Mouse (Mus musculus): ENCODE data around the gene Catsper3.

Catsper3 gene

GRCm38 (mm10) chr13:55826796-55827678 lies 42.7 kb downstream of the Catsper3 start:
- no peak for DNase-seq

GRCm38 (mm10) chr13:55827679-55828140 lies 43.3 kb downstream of the Catsper3 start:
- no peak for DNase-seq

GRCm38 (mm10) chr13:55828141-55829017 lies 44.0 kb downstream of the Catsper3 start:
- DNase-seq, result no peak

- no peak for DNase-seq
Observed at GRCm38 (mm10) chr13:55829018-55829655, 44.8 kb downstream of the Catsper3 start.

DNA sequence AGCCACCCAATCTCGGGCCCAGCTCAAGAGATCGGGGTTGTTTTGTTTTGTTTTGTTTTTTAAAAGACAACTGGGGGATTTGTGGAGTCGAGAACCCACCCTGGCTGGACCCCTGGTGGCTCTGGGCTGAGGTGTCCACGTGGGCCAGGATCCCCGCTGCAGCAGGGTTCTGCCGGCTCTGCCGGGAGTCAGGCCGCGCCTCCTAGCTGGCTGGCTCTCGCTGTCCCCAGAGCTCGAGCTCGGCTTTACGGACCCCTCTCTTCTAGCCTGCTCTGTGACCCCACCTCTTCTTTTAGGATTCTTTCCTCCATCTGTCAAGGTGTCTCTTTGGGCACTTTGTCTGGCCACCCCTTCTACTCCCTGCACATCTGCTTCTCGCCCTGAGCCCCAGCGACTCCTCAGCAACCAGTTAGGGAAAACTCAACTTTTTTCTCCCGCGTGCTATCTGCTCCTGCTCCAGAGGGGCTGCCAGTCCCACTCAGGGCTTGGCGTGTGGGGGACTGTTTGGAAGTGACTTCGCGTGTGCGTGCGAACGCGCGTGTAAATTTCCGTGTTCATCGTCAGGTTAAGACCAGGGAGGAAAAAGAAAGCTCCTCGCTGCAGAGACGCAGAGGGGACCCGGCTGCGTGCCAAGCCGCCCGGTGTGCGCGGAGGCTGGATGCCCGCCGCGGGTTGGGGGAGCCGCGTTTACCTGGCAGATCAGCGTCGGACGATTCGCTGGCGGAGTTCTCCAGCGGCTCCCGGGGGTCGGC lies 45.9 kb downstream of the Catsper3 start:
- DNase-seq, result no peak

- DNase-seq, result no peak
Observed at GRCm38 (mm10) chr13:55830833-55831721, 46.7 kb downstream of the Catsper3 start.

DNA sequence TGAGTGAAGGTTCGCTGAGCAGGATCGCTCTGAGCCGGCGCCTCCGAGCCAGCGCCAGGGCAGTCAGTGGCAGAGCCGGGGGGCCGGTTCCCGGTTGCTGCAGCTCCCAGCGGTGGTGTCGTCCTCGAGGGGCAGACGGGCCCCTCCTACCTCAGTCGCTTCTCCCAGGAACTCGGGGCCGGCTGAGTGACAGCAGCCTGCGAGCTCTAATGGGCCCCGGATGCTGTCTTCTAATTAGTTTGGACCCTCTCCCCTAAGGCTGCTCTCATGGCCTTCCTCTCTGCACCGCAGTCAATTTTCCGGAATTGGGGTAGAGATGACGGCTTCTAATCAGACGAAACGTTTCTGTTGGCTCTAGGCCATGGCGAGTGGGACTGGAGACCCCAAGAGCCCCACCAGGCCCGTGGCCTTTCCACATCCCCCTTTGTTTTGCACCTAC lies 47.4 kb downstream of the Catsper3 start:
- DNase-seq, result no peak

- no peak for DNase-seq
Observed at GRCm38 (mm10) chr13:55832602-55833001, 48.2 kb downstream of the Catsper3 start.

DNA sequence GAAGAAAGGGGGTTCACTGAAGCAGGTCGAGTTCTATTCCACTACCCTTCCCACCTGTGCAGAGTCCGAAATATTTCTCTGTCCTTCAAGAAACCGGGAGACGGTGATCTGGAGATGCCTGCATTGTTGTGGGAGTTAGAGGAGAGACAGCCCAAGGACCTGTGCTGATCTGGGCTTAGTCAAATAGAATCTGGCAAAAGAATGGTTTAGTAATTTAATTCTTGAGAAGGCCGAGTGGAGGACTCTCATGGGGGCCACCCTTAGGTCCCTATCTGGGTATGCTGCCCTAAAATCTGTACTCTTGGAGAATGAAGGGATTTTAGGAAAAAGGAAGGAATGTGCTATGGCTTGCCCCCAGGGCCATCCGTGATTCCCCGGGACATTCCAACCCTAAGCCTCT lies 49.6 kb downstream of the Catsper3 start:
- no peak for DNase-seq

GRCm38 (mm10) chr13:55834667-55835066 lies 50.3 kb downstream of the Catsper3 start:
- DNase-seq, result no peak

DNA sequence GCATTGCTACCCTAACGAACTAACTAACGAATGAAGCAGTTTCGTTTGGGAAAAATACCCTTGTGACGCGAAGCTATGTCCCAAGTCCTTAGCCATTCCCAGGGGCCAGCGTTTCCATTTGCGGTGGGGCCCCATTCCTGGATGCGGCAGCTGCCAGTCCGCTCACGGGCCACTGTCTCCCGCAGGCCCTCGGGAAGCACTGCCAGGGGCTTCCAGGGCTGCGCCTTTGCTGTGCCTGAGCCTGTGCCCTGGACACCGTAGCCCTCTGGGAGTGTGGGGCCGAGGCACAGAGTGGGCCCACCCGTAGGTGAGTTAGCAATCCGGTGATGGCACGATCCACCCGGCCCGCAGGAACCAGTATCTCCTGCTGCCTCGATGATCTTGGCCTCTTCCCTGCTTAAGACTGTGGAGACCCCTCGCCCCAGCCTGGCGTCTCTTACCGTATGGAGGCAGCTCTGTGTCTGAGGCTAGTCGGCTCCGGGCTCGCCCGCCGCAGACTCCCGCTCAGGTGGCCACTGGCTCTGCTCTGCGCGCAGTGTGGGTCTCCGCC lies 51.3 kb downstream of the Catsper3 start:
- DNase-seq, result no peak

DNA sequence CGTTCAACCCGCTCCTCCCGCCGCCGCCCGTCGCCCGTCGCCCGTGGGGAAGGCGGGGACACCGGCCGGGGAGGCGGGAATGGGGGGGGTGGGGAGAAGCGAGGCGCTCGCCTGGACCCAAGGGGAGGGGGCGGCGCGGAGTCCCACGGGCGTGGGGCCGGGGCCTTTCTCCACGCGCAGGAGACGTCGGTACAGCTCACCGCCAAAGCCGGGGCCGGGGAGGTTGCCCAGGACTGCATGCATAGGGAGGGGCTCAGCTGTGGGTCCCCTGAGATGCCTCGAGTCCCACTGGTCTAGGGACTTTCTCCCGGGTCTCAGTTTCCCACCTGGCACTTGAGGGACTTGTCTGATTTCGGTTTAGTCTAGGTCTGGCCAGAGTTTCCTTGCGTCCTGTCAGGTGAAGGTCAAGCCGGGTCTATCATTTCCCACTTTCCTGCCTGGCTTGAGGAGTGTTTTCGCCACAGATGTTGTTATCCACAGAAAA lies 51.8 kb downstream of the Catsper3 start, which contains the start of gene Pitx1:
Pitx1 (minus strand) TSS at position 51 of the 484 bp plus-strand sequence.
- no peak for DNase-seq

DNA sequence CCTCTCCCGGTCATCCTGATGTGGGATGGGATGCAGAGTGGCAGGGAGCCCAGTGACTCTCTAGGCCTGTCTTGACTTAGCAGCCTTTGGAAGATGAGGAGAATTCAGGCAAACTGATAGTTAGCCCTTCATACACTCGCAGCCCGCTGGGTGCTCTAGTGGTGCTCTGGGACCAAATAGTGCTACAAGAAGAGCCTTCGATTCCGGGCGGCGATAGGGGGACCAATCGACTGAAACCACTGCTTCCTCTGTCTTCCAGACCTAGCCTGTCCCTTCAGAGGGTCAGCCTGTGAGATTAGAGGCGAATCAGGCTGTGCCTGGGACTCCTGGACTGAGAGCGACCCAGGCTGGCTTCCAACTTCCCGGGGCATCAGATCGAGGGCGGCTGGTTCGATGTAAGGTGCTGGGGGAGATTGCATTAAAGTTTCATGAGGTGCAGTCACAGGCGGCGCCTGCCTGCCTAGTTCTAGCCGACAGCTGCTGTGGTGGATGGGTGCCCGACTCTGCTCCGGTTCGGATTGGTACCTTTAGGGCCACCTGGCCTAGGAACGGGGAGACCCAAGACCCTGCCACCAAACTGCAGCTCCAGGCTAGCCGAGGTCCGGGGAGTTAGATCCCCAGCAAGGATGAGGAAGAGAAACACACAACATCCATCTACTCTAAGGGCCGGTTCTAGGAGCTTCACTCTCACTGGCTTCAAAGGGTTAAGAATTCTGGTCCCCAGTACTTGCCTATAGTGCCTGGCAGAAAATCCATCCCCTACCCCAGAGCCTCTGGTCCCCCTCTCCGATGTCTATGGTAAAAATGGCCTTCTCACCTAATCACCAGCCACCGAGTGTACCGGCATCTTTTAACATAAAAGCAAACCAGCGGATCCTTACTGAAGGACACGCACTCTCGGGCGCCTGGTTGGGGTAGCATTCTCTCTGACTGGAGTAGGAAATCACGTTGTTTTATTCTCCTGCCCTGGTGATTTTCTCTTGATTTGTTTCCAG lies 52.7 kb downstream of the Catsper3 start:
- no peak for DNase-seq

GRCm38 (mm10) chr13:55840223-55840622 lies 55.9 kb downstream of the Catsper3 start:
- DNase-seq, result no peak

GRCm38 (mm10) chr13:55843700-55844099 lies 59.3 kb downstream of the Catsper3 start:
- DNase-seq, result no peak

GRCm38 (mm10) chr13:55847805-55848204 lies 63.4 kb downstream of the Catsper3 start:
- DNase-seq, result no peak

GRCm38 (mm10) chr13:55848604-55849190 lies 64.3 kb downstream of the Catsper3 start:
- DNase-seq, result no peak

DNA sequence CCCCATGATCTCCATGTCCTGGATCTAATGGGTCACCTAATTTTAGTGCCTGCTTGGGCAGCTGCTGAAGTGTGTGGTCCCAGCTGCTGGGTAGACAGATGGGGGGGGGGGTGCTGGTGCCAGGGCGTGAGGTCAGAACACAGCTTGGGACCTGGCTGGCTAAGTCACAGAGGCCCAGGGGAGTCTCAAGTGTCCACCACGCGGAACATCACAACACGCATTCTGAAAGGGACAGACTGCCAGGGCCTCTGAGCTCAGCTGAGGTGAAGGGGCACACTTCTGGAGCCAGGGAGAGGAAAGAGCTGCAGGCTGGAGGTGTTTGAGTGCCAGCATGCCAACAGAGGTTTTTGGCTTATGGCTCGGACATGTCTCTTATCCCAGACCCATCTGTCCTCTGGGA lies 66.4 kb downstream of the Catsper3 start:
- no peak for DNase-seq

DNA sequence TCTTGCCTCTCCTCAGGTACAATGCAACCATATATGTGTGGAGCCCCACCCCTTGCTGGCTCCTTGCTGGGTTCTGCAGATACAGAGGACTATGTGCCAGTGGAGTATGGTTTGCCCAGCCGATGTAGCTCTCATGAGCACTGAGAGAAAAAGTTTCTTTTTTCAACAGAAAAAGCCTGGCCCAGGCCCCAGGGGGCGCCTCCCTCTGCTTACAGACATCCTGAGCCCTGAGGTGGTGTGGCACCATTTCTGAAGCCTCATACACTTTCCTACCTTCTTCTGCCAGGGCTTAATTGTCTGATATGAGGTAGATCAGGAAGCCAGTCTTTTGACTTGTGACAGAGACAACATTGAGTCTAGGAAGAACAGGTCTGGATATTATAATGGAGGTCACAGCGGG lies 67.8 kb downstream of the Catsper3 start:
- DNase-seq, result no peak
